Mouse (Mus musculus): Measurements from ENCODE around the gene Rwdd1.

GRCm38 (mm10) chr10:33998397-33998796 is 21.0 kb downstream of the Rwdd1 start:
- TF ChIP-seq CTCF (IDR thresholded peaks at IDR 0.05; ENCODE audit: borderline replicate concordance, insufficient read depth, low read depth, low read length) (no peak), POLR2A (IDR thresholded peaks at IDR 0.05; ENCODE audit: borderline replicate concordance, insufficient read depth, low read length) (no peak)

Measured in cerebellum, adult 2 months (tissue).